Mouse (Mus musculus) kidney, embryonic 14.5 days (tissue): Measurements from ENCODE around the gene Il1rap. TPM values are rescaled to one million over a fixed set of nuclear protein-coding genes. Genes with fewer than 3 reads are reported as not detected.

Source experiments
- ATAC-seq: fragments of 200-750 bp; cut with Nextera tagmentation; 2 replicates; pipeline ENCODE4 v1.8.0; 2017; ENCODE audit warnings: moderate number of reproducible peaks, mild to moderate bottlenecking, moderate TSS enrichment, moderate library complexity; ENCODE audit not compliant: low FRiP score, low TSS enrichment
- H3K27ac ChIP-seq: fragments of 300-500 bp; sonication (generic); 2 replicates; pipeline ENCODE4 v1.5.1; 2014; ENCODE audit warnings: low read depth, mild to moderate bottlenecking, low read length, moderate library complexity, mixed read lengths
- H3K27me3 ChIP-seq: fragments of 300-500 bp; sonication (generic); 2 replicates; pipeline ENCODE4 v1.6.1; 2014; ENCODE audit warnings: mild to moderate bottlenecking, low read length; ENCODE audit not compliant: control insufficient read depth, insufficient read depth
- H3K36me3 ChIP-seq: fragments of 300-500 bp; sonication (generic); 2 replicates; pipeline ENCODE4 v1.6.1; 2014; ENCODE audit warnings: low read length, mixed read lengths; ENCODE audit not compliant: control insufficient read depth, insufficient read depth
- H3K4me1 ChIP-seq: fragments of 300-500 bp; sonication (generic); 2 replicates; pipeline ENCODE4 v1.6.1; 2014; ENCODE audit warnings: low read length, mixed read lengths; ENCODE audit not compliant: control insufficient read depth, insufficient read depth
- H3K4me2 ChIP-seq: fragments of 300-500 bp; sonication (generic); replicated peaks from 2 replicates; pipeline ENCODE4 v1.6.1; 2014; ENCODE audit warnings: low read depth, mild to moderate bottlenecking, low read length
- H3K4me3 ChIP-seq: fragments of 300-500 bp; sonication (generic); 2 replicates; pipeline ENCODE4 v1.5.1; 2014; ENCODE audit warnings: mild to moderate bottlenecking, low read length
- H3K9ac ChIP-seq: fragments of 300-500 bp; sonication (generic); 2 replicates; pipeline ENCODE4 v1.6.1; 2014; ENCODE audit warnings: low read depth, mild to moderate bottlenecking, low read length, moderate library complexity
- H3K9me3 ChIP-seq: fragments of 300-500 bp; sonication (generic); 2 replicates; pipeline ENCODE4 v1.6.1; 2016; ENCODE audit warnings: low read length; ENCODE audit not compliant: control insufficient read depth
- WGBS: fragments of 180-500 bp; shearing (Covaris S2); extraction: QIAGEN DNeasy Blood & Tissue Kit; methylation state at CpG from one replicate; pipeline ENCODE4 v1.1.7; 2014; 5-methylcytosine and 5-hydroxymethylcytosine counted together
- polyA plus RNA-seq: library from polyadenylated mRNA; unstranded; fragments of >200 nt; fragmentation: Nextera tagmentation; extraction: Ambion mirVana; gene quantifications from 2 replicates; pipeline ENCODE4 v1.2.1, GENCODE M21; 2014

Il1rap gene
- polyA plus RNA-seq, 1 experiment from 2014 or later = 11.6 TPM

- H3K36me3 ChIP-seq = no peaks in the 10 kb centered on the region
- H3K4me3 ChIP-seq = no peak overlapping the region
- no peaks in the 10 kb centered on the region for H3K9me3 ChIP-seq
- H3K4me2 ChIP-seq = no peak overlapping the region
- no peak for ATAC-seq
- no peak overlapping the region for H3K9ac ChIP-seq
- no peaks in the 10 kb centered on the region for H3K4me1 ChIP-seq
- 85% methylated on average over 1 of the region's 1 CpGs for WGBS
- no peaks in the 10 kb centered on the region for H3K27me3 ChIP-seq
- no peak overlapping the region for H3K27ac ChIP-seq
Measured at GRCm38 (mm10) chr16:26730941-26731340, 149.4 kb downstream of the Il1rap start.

DNA sequence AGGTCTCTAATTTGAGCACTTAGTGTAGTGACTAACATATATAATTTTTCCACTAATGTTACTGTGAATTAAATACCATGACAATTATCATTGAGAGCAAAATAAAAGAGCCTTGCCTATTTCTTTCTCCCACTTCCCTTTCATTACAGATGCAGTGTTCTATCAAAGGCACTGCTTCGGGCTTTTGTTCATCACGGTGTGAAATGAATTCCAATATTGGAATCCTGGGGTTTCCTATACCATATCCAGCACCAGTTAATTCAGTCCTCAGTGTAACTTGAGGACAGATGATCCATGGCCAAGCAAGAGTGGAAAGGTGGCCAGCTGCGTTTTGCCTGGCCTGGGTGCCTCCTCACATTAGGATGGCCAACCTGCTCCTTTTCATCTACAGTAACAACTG, 151.1 kb downstream of the Il1rap start:
- WGBS = 85% methylated on average over 3 of the region's 3 CpGs
- no peaks in the 10 kb centered on the region for H3K36me3 ChIP-seq
- no peak overlapping the region for H3K4me2 ChIP-seq
- no peak overlapping the region for H3K4me3 ChIP-seq
- no peak overlapping the region for H3K27ac ChIP-seq
- no peak for ATAC-seq
- no peaks in the 10 kb centered on the region for H3K4me1 ChIP-seq
- H3K27me3 ChIP-seq = no peaks in the 10 kb centered on the region
- H3K9me3 ChIP-seq = no peaks in the 10 kb centered on the region
- H3K9ac ChIP-seq = no peak overlapping the region

GRCm38 (mm10) chr16:26755381-26756155, 174.1 kb downstream of the Il1rap start:
- 90% methylated on average over 5 of the region's 5 CpGs for WGBS
- ATAC-seq = no peak
- Histone ChIP-seq H3K4me1 (no peaks in the 10 kb centered on the region), H3K27me3 (no peaks in the 10 kb centered on the region), H3K9ac (no peak overlapping the region), H3K36me3 (no peaks in the 10 kb centered on the region), H3K27ac (no peak overlapping the region), H3K9me3 (no peaks in the 10 kb centered on the region), H3K4me3 (no peak overlapping the region), H3K4me2 (no peak overlapping the region)

GRCm38 (mm10) chr16:26775976-26776375, 194.5 kb downstream of the Il1rap start:
- Histone ChIP-seq H3K4me2 (no peak overlapping the region), H3K36me3 (no peaks in the 10 kb centered on the region), H3K4me1 (no peaks in the 10 kb centered on the region), H3K27ac (no peak overlapping the region), H3K9me3 (no peaks in the 10 kb centered on the region), H3K4me3 (no peak overlapping the region), H3K9ac (no peak overlapping the region), H3K27me3 (no peaks in the 10 kb centered on the region)
- WGBS = 91% methylated on average over 2 of the region's 2 CpGs
- no peak for ATAC-seq

GRCm38 (mm10) chr16:26777132-26777531, 195.6 kb downstream of the Il1rap start:
- H3K9me3 ChIP-seq = no peaks in the 10 kb centered on the region
- no peak overlapping the region for H3K27ac ChIP-seq
- H3K4me2 ChIP-seq = no peak overlapping the region
- H3K27me3 ChIP-seq = no peaks in the 10 kb centered on the region
- H3K4me1 ChIP-seq = no peaks in the 10 kb centered on the region
- H3K4me3 ChIP-seq = no peak overlapping the region
- no peaks in the 10 kb centered on the region for H3K36me3 ChIP-seq
- H3K9ac ChIP-seq = no peak overlapping the region
- ATAC-seq = no peak
- WGBS = 4% methylated on average over 1 of the region's 1 CpGs

Other genes starting within 250 kb of the Il1rap start
- 22.2 and 32.5 TPM in 2 replicates for gene Cldn1, start 209.9 kb upstream of the Il1rap start, polyA plus RNA-seq
- 3.1 and 3.2 TPM in 2 replicates for gene Cldn16, start 118.6 kb upstream of the Il1rap start, polyA plus RNA-seq
- not detected in 2 replicates for gene Tmem207, start 54.9 kb upstream of the Il1rap start, polyA plus RNA-seq